Mouse (Mus musculus) layer of hippocampus, adult 8-10 months (tissue): Measurements from ENCODE around the gene Slc7a11. TPM values are rescaled to one million over a fixed set of nuclear protein-coding genes. Genes with fewer than 3 reads are reported as not detected.
A peak's percentile ranks its signal among the peaks of the same experiment; 100 is the strongest.

ENCODE experiments used
- DNase-seq, 2 experiments: peaks; one replicate each; pipeline ENCODE4 v3.0.0; 2022; ENCODE audit warnings: low spot score in 2 of 2
- total RNA-seq, 4 experiments: library from RNA; stranded (reverse); gene quantifications; 2 replicates each; pipeline ENCODE4 v1.2.4; 2022

Slc7a11 gene
- total RNA-seq, 4 experiments from 2014 or later: 25.3 to 33.9 (median 32.0) TPM

GRCm38 (mm10) chr3:50001635-50002034 is 441.8 kb downstream of the Slc7a11 start:
- no peak for DNase-seq

- no peak for DNase-seq
Measured at GRCm38 (mm10) chr3:49992891-49993290, 450.5 kb downstream of the Slc7a11 start.

- no peak for DNase-seq
Measured at GRCm38 (mm10) chr3:49987236-49987635, 456.2 kb downstream of the Slc7a11 start.

DNA sequence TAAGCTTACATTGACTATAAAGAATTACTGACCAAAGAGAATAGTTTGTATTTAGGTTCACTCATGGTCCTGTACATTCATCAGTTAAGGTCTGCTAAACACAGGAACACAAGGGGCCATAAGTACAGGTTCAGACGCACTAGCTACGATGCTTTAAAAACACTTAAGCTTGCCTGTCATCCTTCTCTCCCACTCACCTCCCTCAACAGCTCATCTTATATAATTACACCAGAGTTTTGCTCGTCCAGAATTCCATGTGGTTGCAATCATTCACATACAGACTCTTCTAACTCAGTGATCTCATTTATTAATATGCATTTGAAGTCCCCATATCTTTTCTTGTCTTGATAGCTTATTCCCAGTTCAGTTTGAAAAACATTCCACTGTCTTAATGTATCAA is 458.6 kb downstream of the Slc7a11 start:
- DNase-seq: no peak

- no peak for DNase-seq
Measured at GRCm38 (mm10) chr3:49983429-49984268, 459.8 kb downstream of the Slc7a11 start.

GRCm38 (mm10) chr3:49973994-49974393 is 469.4 kb downstream of the Slc7a11 start:
- no peak for DNase-seq

DNA sequence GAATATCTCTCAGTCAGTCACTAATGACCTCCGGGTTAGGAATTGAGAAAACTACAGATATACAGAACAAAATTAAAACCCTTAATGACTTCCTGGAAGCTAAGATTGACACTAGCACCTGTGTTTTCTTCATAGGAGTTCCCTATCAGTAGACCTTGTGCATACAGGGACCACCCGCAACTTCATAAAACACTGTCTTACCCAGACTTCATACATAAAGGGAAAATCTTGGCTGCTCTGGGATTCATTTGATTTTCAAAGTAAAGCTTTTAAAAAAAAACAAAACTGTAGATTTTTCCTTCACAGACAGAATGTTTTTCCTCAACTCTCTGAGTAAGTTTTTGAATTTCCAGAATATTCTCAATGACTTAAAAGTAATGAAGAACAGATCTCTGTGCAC is 477.8 kb downstream of the Slc7a11 start:
- no peak for DNase-seq

DNA sequence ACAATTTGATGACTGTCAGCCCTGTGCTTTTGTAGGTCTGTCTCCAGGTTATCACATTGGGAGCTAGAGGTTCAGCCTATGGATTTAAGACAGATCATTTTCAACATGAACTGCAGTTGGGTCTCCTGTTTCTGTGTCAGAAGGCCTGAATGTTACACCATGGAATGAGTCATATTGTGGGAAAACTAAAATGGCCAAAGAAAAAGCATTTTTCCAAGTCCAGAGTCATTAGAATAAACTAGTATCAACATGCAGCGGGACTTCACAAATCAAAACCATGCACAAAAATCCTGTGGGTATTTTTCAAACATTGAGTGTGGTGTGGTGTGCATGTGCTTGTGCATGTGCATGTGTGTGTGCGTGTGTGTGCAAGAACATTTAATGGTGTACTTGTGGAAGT is 482.8 kb downstream of the Slc7a11 start:
- no peak for DNase-seq

DNA sequence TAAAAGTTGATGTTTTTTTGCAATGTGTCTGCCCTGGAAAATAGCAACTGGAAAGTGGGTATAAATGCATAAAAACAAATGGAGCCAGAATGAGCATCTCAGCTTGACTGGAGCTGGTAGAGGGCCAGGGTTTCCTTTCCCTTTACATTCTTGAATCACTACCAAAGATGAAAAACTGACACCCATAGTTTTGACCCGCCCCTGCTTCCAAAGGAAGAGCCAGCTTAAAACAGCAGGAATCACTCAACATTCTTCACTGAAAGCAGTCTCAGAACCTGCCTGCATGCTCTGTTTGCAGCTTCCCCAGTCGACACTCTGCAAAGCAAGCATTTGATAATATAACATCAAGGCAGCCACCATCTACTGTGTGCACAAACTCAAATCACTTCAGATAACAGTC is 496.6 kb downstream of the Slc7a11 start:
- DNase-seq: no peak

- DNase-seq: peak; percentile 42 to 52
Measured at GRCm38 (mm10) chr3:49944783-49945182, 498.6 kb downstream of the Slc7a11 start.

DNA sequence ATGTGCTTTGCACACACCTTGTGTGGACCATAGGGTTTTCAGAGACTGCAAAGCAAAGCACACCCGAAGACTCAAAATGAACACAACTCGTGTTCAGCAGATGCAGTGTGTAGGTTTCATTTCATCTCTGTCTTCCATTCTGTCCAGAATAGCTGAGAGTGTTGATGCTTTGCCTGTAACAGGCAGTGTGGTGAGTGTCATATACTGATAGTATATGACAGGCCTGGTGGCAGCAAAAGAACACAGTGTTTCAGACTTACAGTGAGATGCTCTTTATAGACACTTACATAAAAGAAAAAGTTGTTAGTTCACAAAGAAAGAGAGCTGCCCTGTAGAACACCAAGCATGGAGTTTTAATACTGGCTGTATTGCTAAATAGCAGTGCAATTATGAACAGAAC is 505.8 kb downstream of the Slc7a11 start:
- DNase-seq: no peak

DNA sequence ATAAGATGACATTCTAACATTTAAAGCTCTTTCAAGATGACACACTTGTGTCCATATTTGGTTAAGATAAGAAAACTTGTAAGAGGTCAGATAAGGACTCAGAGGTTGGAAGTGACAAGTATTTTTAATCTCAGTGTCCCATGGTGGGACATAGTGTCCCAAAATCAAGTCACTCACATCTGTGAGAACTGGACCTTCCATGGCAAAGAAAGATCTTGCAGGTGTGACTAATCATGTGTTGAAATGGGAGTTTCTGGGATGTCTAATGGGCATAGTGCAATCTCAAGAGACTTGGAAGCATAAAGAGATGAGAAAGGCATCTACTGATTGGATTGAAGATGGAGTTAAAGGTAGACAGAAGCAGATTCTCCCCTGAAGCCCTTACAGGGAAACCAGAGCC is 513.9 kb downstream of the Slc7a11 start:
- DNase-seq: no peak

- no peak for DNase-seq
Measured at GRCm38 (mm10) chr3:49928509-49929263, 514.7 kb downstream of the Slc7a11 start.

DNA sequence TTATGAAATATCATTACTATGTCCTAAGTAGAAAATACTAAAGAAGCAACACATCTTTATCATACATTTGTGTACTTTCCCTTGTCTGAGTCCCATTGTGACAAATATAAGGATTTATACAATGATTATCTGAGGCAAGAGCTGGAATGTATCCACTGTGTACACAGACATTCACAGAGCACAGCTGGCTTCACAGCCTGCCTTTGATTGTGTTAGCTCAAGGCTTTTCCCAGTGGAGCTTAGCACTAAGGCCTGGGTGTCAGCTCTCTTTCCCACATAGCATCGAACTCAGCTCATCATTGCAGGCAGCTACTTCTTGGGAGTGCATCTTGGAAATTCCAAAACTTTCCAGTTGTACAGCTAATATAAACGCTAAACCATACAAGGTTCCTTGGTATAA is 529.5 kb downstream of the Slc7a11 start:
- DNase-seq: no peak

GRCm38 (mm10) chr3:49910922-49911321 is 532.5 kb downstream of the Slc7a11 start:
- no peak for DNase-seq

GRCm38 (mm10) chr3:49908426-49909341 is 534.7 kb downstream of the Slc7a11 start:
- no peak for DNase-seq

- DNase-seq: no peak
Measured at GRCm38 (mm10) chr3:49893945-49894344, 549.5 kb downstream of the Slc7a11 start.

GRCm38 (mm10) chr3:49887359-49887758 is 556.1 kb downstream of the Slc7a11 start:
- DNase-seq: no peak

- no peak for DNase-seq
Measured at GRCm38 (mm10) chr3:49886220-49886945, 557.0 kb downstream of the Slc7a11 start.

DNA sequence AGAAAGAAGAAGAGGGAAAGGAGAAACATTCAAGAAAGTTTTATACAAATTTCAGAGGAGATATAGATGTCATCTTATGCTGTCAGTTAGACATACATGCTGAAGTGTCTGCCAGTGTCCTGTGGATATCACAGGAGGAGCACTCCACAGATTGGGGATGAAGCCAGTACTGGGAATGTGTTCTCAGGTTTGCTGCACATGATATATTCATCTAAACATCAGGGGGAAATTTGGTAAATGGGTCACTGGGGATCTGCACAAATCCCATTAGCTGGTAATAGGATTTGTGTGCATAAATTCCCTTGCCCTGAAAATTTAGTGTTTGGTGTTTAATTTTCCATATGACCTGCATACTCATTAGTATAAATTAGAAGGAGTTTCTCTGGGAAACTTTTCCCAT is 562.9 kb downstream of the Slc7a11 start:
- no peak for DNase-seq

DNA sequence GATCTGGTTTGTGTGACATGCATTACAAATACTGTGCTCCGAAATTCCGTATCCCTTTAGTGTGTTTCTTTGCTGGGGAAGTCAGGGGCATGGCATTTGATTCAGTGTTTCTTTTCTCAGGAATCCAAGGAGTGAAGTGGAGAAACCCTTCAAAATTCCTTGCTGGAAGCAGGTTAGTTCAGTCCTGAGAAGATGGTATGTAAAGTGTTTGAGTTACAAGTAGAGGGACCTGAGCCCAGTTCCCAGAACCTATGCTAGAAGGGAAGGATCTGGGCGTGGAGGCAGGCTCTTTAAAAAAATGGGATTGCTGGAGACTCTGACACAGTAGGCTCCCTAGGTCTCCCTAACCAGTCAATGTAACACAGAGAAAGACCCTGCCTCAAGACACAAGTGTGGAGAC is 572.6 kb downstream of the Slc7a11 start:
- no peak for DNase-seq
